Mouse (Mus musculus): ENCODE results near the gene Rangrf. TPM values are rescaled to one million over a fixed set of nuclear protein-coding genes. Genes with fewer than 3 reads are reported as not detected.
"Not testable (repeated sequence)": the region's sequence is repeated elsewhere in the genome, so short reads cannot be mapped to it uniquely, and the experiment has no call there.

Rangrf gene
- 54.1 and 57.8 TPM in 2 replicates for polyA plus RNA-seq (2016; fragmentation: Nextera tagmentation; extraction: Ambion mirVana)

- Histone ChIP-seq H3K27ac (no peak within 1 kb of the TSS), H3K36me3 (replicated peaks) (no peaks in the 10 kb centered on the region), H3K4me1 (peaks cover 10% of the 10 kb centered on the region), H3K4me3 (replicated peaks) (peak within 1 kb of the TSS; percentile 43), H3K9me3 (no peaks in the 10 kb centered on the region), H3K27me3 (peaks cover 6% of the 10 kb centered on the region; the same call in 1 of the 2 replicates), H3K4me2 (peak within 1 kb of the TSS; percentile 62), H3K9ac (no peak within 1 kb of the TSS; the same call in 1 of the 2 replicates)
- ATAC-seq (ENCODE audit: low FRiP score) = no peak
- 85% methylated on average over 7 of the region's 7 CpGs for WGBS
These were observed at the start of gene Rangrf for GRCm38 (mm10) chr11:68975085-68975484. Gene Rangrf (minus strand): TSS chr11:68975185.

- peaks cover 47% of the 10 kb centered on the region for H3K36me3 ChIP-seq (replicated peaks)
- H3K27ac ChIP-seq = no peak overlapping the region
- ATAC-seq (ENCODE audit: low FRiP score) = no peak
- no peak overlapping the region for H3K4me2 ChIP-seq
- H3K9ac ChIP-seq = no peak overlapping the region
- H3K27me3 ChIP-seq = no peaks in the 10 kb centered on the region
- peaks cover 12% of the 10 kb centered on the region for H3K4me1 ChIP-seq
- no peaks in the 10 kb centered on the region for H3K9me3 ChIP-seq
- no peak overlapping the region for H3K4me3 ChIP-seq (replicated peaks)
These were observed 45.7 kb upstream of the Rangrf start for GRCm38 (mm10) chr11:69020691-69021090.

- no peak for ATAC-seq (ENCODE audit: low FRiP score)
- peak overlapping the region; percentile 60 for H3K4me3 ChIP-seq (replicated peaks)
- peak overlapping the region; percentile 78 for H3K4me2 ChIP-seq
- peak overlapping the region; percentile 72 for H3K9ac ChIP-seq
- H3K36me3 ChIP-seq (replicated peaks) = peaks cover 8% of the 10 kb centered on the region
- H3K4me1 ChIP-seq = peaks cover 19% of the 10 kb centered on the region
- no peaks in the 10 kb centered on the region for H3K27me3 ChIP-seq
- H3K27ac ChIP-seq = peak overlapping the region; percentile 87; the same call in 1 of the 2 replicates
- 72% methylated on average over 3 of the region's 3 CpGs for WGBS
- no peaks in the 10 kb centered on the region for H3K9me3 ChIP-seq
These were observed 41.8 kb upstream of the Rangrf start for GRCm38 (mm10) chr11:69016755-69017154.

GRCm38 (mm10) chr11:69015644-69016441, 40.9 kb upstream of the Rangrf start, which contains the start of gene Ctc1:
Gene Ctc1 (plus strand): TSS chr11:69015911.
- Histone ChIP-seq H3K4me1 (peaks cover 27% of the 10 kb centered on the region), H3K27ac (peak within 1 kb of the TSS; percentile 87), H3K4me3 (replicated peaks) (peak within 1 kb of the TSS; percentile 60), H3K27me3 (no peaks in the 10 kb centered on the region), H3K36me3 (replicated peaks) (0 out of 2 replicates have a peak, but pooled peaks cover under 1% of the 10 kb centered on the region), H3K9ac (peak within 1 kb of the TSS; percentile 72), H3K9me3 (no peaks in the 10 kb centered on the region), H3K4me2 (peak within 1 kb of the TSS; percentile 78)
- 4% methylated on average over 38 of the region's 38 CpGs for WGBS
- ATAC-seq (ENCODE audit: low FRiP score) = peak; percentile 97

GRCm38 (mm10) chr11:69012071-69012601, 37.2 kb upstream of the Rangrf start:
- Histone ChIP-seq H3K27ac (peak overlapping the region; percentile 92), H3K27me3 (no peaks in the 10 kb centered on the region), H3K36me3 (replicated peaks) (no peaks in the 10 kb centered on the region), H3K9me3 (no peaks in the 10 kb centered on the region), H3K4me3 (replicated peaks) (peak overlapping the region; percentile 54), H3K4me1 (peaks cover 32% of the 10 kb centered on the region), H3K9ac (peak overlapping the region; percentile 74), H3K4me2 (peak overlapping the region; percentile 81)
- 1% methylated on average over 18 of the region's 18 CpGs for WGBS
- peak; percentile 58; the same call in 1 of the 2 replicates for ATAC-seq (ENCODE audit: low FRiP score)

- Histone ChIP-seq H3K4me2 (peak overlapping the region; percentile 81), H3K27ac (peak overlapping the region; percentile 92; the same call in 1 of the 2 replicates), H3K4me1 (peaks cover 30% of the 10 kb centered on the region), H3K4me3 (replicated peaks) (peak overlapping the region; percentile 54)
- H3K36me3 ChIP-seq (replicated peaks); H3K9ac ChIP-seq; H3K9me3 ChIP-seq; ATAC-seq (ENCODE audit: low FRiP score); H3K27me3 ChIP-seq: not testable (repeated sequence)
- 74% methylated on average over 2 of the region's 2 CpGs for WGBS
These were observed 36.5 kb upstream of the Rangrf start for GRCm38 (mm10) chr11:69011445-69011844.

- ATAC-seq (ENCODE audit: low FRiP score) = no peak
- no peak overlapping the region; the same call in 1 of the 2 replicates for H3K4me2 ChIP-seq
- peaks cover 29% of the 10 kb centered on the region for H3K4me1 ChIP-seq
- no peak overlapping the region for H3K9ac ChIP-seq
- no peaks in the 10 kb centered on the region for H3K36me3 ChIP-seq (replicated peaks)
- no peak overlapping the region for H3K4me3 ChIP-seq (replicated peaks)
- no peaks in the 10 kb centered on the region for H3K9me3 ChIP-seq
- H3K27me3 ChIP-seq = no peaks in the 10 kb centered on the region
- no peak overlapping the region for H3K27ac ChIP-seq
- 90% methylated on average over 15 of the region's 15 CpGs for WGBS
These were observed 35.7 kb upstream of the Rangrf start for GRCm38 (mm10) chr11:69010400-69011323.

GRCm38 (mm10) chr11:69009508-69009907, 34.5 kb upstream of the Rangrf start:
- Histone ChIP-seq H3K27me3 (no peaks in the 10 kb centered on the region), H3K9ac (no peak overlapping the region), H3K27ac (no peak overlapping the region), H3K36me3 (replicated peaks) (0 out of 2 replicates have a peak, but pooled peaks cover 3% of the 10 kb centered on the region), H3K4me3 (replicated peaks) (no peak overlapping the region), H3K4me2 (no peak overlapping the region), H3K4me1 (peaks cover 23% of the 10 kb centered on the region), H3K9me3 (no peaks in the 10 kb centered on the region)
- 86% methylated on average over 1 of the region's 1 CpGs for WGBS
- ATAC-seq (ENCODE audit: low FRiP score) = no peak

- Histone ChIP-seq H3K4me1 (peaks cover 23% of the 10 kb centered on the region), H3K9me3 (no peaks in the 10 kb centered on the region), H3K9ac (peak within 1 kb of the TSS; percentile 58), H3K4me2 (peak within 1 kb of the TSS; percentile 60), H3K36me3 (replicated peaks) (peaks cover 3% of the 10 kb centered on the region; the same call in 1 of the 2 replicates), H3K4me3 (replicated peaks) (peak within 1 kb of the TSS; percentile 55), H3K27ac (peak within 1 kb of the TSS; percentile 70; the same call in 1 of the 2 replicates), H3K27me3 (no peaks in the 10 kb centered on the region)
- peak; percentile 86 for ATAC-seq (ENCODE audit: low FRiP score)
- WGBS = 10% methylated on average over 38 of the region's 38 CpGs
These were observed 33.5 kb upstream of the Rangrf start, which contains the start of gene Pfas for GRCm38 (mm10) chr11:69008182-69009121. Gene Pfas (minus strand): TSS chr11:69008460.

GRCm38 (mm10) chr11:69006575-69006974, 31.6 kb upstream of the Rangrf start:
- not testable (repeated sequence) for ATAC-seq (ENCODE audit: low FRiP score); H3K4me3 ChIP-seq (replicated peaks); H3K9ac ChIP-seq; H3K9me3 ChIP-seq; H3K4me2 ChIP-seq; H3K27ac ChIP-seq; H3K27me3 ChIP-seq
- Histone ChIP-seq H3K4me1 (peaks cover 20% of the 10 kb centered on the region), H3K36me3 (replicated peaks) (peaks cover 19% of the 10 kb centered on the region)

GRCm38 (mm10) chr11:69005193-69005592, 30.2 kb upstream of the Rangrf start:
- Histone ChIP-seq H3K36me3 (replicated peaks) (peaks cover 33% of the 10 kb centered on the region), H3K27ac (no peak overlapping the region), H3K27me3 (no peaks in the 10 kb centered on the region), H3K9me3 (no peaks in the 10 kb centered on the region), H3K9ac (no peak overlapping the region), H3K4me3 (replicated peaks) (no peak overlapping the region), H3K4me1 (peaks cover 13% of the 10 kb centered on the region), H3K4me2 (no peak overlapping the region)
- WGBS = 88% methylated on average over 7 of the region's 7 CpGs
- ATAC-seq (ENCODE audit: low FRiP score) = no peak
